Mouse (Mus musculus) frontal cortex, postnatal 25 days (tissue): Measurements from ENCODE around the gene Parl.

Experiments used
- DNase-seq, 2 experiments: peaks; one replicate each; pipeline ENCODE4 v3.0.0; 2022; ENCODE audit warnings: low spot score in 2 of 2

Parl gene

DNA sequence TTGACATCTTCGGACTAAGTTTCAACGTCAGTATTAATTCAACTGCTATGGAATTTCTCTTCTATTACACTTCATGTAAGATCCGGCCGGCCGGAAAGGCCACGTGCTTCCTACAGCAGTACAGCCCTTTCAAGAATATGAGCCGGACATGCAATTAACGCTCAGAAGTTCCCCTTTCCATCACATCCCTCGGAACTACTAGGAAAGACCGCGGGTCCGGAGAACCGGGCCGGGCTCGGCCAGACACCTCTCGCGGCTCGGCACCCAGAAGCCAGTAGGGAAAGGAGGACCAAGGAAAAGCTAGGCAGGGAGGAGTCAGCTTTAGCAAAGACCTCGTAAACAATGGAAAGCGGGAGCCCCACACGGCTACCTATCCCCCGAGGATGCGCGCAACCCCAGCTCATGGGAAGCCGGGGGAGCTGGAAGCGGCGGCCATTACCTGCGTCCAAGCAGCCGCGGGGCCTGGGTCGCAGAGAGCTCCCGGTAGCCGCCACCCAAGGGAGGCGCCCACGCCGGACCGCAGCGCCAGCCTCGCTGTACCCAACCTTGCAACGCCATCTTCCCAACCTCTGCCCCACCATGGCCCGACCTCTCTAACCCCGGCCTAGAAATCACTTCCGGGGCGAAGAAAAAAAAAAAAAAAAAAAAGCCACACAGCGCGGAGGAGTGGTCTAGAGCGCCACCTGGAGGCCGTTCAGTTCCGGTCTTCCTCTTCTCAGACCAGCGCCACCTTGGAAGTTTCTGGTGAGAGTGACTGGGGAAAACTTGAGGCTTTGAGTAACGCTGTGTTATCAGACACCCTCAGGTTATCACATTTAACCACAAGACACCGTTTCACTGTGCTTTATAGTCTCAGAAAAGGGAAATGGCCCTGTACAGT lies at the start of gene Parl:
TSS of gene Parl (minus strand) at position 618 of the 880 bp plus-strand sequence.
- DNase-seq: peak; percentile 57 to 81

- no peak for DNase-seq
Observed at GRCm38 (mm10) chr16:20345464-20345863, 43.3 kb upstream of the Parl start.

DNA sequence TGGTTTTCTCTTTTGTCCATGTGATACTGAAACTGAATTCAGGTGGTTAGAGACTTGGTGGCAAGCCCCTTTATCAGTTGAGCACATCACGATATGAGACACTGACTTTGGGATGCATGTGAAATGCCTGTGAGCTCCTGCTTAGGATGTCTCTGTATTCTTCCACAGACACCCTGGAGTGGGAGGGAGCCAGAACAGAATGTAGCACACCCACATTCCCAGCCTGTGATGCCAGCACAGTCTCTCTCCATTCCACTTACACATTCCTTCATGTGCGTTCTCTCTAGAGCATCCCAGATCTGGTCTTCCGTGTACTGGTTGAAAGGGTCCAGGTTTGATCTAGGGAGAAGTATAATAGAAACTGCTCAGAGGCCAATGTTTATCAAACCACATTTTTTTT lies 36.4 kb upstream of the Parl start:
- peak; percentile 13 to 28 for DNase-seq

- DNase-seq: no peak
Observed at GRCm38 (mm10) chr16:20334918-20335317, 32.7 kb upstream of the Parl start.

DNA sequence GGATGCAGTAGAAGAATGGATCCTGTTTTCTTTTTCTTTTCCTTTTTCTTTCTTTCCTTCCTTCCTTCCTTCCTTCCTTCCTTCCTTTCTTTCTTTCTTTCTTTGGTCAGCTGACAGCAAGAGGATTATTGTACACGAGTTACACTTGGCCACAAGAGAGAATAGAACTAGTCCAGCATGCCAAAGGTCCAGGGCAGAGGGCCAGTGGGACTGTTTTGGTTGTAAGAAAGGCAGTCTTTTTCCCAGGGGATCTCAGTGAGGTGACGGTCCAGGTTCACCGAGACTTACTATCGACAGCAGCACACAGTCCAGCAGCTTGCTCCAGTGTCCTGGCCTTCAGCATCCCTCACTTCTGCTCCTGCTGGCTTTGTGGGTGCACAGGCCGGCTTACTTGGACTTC lies 26.1 kb upstream of the Parl start:
- no peak for DNase-seq

DNA sequence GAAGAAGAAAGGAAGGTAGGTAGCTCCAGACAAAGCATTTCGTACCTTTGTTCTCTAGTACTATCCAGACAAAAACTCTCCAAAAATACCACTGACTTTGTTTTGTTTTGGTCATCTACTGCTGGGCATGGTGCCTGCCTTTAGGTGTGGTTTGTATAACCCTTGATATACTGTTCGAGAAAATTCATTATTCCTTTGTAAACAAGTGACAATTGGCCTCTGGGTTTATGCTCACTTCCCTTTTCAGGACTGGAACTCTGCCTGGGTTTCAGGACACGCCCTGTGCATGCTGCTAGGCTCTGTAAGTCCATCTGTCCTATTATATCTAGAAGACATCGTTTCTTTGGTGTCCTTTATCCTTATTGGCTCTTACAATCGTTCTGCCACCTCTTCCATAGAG lies 23.1 kb upstream of the Parl start, which contains the start of gene Cyp2ab1:
TSS of gene Cyp2ab1 (minus strand) at position 119 of the 400 bp plus-strand sequence.
- DNase-seq: no peak

- no peak for DNase-seq
Observed at GRCm38 (mm10) chr16:20323907-20324306, 21.7 kb upstream of the Parl start.

DNA sequence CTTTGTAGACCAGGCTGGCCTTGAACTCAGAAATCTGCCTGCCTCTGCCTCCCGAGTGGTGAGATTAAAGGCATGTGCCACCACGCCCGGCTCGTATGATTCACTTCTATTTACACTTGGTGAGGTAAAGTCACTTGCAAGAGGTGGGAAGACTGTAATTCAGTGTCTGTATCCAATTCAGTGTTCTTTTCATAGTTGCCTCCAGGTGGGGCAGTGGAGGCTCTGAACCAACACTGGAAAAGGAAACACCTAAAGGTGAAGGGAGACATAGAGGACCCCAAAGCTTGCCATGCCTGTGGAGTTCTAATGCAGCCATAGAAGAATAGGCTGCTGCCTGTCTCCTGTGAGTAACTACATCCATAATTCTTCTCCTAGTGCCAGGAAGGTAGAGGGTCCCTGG lies 20.1 kb upstream of the Parl start:
- DNase-seq: no peak

DNA sequence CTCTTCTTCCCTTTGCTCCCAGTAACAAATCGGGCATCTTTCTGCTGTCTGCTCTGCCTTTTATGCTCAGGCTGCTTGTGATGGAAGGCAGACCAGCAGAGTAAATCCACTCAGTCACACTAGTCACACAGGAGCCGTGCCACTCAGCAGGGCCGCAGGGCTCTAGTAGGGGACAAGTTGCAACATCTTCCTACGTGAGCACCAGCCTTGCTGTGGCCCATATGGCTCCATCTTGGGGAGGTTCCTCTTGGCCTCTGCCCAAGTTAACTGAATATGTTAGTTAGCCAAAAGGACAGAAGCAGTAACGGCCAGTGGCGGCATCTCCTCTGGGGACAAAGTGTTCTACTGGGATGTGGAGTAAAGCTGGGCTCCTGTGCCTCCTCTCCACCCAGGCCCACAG lies 14.6 kb upstream of the Parl start:
- DNase-seq: no peak

GRCm38 (mm10) chr16:20315266-20315665 lies 13.1 kb upstream of the Parl start:
- DNase-seq: no peak

DNA sequence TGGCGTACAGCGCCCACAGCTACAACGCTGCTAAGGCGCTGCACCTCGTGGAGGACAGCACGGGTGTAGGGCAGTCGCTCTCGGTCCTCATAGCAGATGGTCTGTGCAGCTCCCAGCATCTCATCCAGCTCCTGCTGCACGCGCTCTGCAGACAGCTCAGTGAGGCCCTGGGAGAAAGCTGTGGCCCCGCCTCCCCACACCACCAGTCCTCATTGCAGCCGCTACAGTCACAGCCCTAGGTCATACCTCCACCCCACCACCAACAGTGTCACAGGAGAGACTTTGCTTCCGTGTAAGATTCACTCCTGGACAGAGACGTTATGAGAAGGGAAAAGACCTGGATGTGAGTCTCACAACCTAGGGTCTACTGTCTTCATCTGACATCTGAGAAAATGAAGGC lies 10.1 kb upstream of the Parl start:
- DNase-seq: no peak

- DNase-seq: no peak
Observed at GRCm38 (mm10) chr16:20300076-20300475, 2.1 kb downstream of the Parl start.

- no peak for DNase-seq
Observed at GRCm38 (mm10) chr16:20280238-20280637, 21.9 kb downstream of the Parl start.

DNA sequence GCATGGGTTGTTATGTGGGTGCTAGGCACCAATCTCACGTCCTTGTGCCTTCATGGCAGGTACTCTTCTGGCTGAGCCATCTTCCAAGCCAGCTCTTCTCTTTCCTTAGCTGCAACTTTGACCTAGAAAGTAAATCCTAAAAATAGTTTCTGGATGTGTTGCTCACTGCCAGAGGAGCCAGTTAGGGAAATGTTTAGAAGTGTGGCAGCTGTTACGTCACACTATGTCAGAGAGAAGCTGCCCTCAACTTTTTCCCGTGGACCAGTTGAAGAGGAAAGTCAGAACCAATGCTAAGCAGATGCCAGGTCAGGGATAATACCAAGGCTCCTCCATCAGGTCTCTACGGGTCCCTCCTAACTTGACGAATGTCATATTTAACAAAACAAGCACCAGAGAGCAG lies 22.8 kb downstream of the Parl start:
- no peak for DNase-seq

- no peak for DNase-seq
Observed at GRCm38 (mm10) chr16:20272994-20273393, 29.2 kb downstream of the Parl start.

DNA sequence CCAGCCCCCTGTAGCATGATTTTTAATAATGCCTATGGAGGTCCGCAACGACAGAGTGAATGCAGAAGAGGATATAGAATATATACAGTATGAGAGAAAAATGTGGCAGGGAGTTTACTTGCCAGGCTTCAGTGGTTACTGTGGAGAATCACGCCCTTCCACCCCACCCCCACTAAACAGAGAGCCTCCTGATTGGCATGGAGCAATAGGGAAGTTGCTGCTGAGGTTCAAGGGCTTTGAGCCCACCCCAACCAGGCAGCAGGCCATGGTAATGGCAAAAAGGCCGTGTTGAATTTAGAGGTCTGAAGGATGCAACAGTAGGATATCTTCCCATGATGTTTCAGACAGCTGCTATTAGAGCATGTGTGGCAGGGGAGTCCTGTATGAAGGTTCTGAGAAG lies 30.8 kb downstream of the Parl start:
- no peak for DNase-seq

DNA sequence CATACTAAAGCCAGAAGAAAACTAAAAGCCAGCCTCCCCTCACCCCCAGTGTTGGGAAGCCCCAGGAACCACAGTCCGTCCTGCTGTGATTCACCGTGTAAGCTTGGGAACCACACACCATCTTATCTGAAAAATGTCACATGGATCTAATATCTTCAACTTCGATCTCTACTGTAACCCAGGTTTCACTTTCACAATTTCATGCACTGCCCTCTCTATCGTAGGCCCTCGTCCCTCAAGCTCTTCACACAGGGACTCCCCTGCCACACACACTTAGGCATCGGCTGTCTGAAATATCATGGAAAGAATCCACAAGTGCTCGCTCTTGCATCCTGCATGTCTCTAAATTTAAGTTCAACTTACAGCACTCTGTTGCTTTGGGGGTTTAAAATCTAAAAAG lies 37.1 kb downstream of the Parl start:
- DNase-seq: no peak

DNA sequence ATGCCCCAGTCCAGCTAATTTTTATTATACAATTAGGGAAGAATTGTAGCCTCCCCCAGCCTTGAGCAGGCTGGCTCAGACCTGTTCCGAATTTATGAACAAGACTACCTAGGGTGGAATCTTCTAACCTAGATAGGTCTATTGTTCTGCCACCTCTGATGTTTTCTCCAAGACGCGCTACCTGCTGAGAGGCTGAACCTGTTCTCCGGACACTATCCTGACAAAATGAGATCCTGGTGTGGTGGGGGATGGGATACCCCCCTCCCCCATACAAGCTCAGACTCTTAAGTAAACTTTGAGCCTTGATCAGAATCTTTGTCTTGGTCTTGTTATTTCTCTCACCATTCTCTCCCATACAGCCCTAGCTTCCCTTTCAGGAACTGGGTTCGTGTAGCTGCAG lies 44.3 kb downstream of the Parl start:
- no peak for DNase-seq

GRCm38 (mm10) chr16:20248442-20249174 lies 53.6 kb downstream of the Parl start:
- DNase-seq: no peak

- no peak for DNase-seq
Observed at GRCm38 (mm10) chr16:20247103-20247502, 55.1 kb downstream of the Parl start.

DNA sequence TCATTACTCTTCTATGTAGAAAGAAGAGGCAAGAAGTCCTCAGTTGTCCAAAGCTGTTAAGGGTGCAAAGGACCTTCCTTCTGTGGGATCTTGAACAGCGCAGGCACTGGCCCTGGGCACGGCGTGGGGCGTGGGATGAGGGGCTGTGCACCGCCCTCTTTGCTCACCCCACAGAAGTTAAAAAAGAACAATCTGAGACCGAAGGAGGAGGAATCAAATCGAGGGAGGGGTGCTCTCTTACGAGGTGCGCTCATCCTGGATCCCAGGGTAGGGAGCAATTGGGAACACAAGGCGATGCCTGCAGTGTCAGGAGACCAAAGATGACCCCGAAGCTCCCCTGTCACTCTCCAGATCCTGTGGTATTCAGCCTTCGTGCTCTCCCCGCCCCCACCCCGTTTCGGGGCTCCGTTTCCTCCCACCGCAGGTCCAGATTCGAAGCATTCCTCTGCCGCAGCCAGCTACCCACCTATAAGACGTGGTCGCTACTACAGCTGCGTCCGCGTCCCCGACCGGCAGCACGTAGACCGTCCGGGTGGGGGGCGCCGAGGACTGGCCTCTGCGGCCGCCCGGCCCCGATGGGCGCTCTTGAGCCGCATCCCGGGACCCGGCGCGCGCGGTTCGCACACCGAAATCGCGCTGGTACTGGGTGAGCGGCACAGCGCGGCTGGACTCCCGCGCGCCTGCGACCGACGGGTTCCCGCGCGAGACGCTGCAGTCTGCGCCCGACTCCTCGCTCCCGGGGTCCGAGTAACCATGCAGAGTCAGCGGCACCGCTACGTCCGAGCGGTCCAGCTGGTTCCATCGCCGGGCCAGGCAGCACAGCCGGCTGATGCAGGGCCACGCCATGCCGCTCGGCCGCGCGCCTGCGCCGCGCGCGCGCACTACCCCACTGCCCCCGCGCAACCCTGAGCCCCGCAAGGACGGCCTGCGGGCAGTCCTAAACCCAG lies 61.4 kb downstream of the Parl start, which contains the start of gene Map6d1:
TSS of gene Map6d1 (minus strand) at position 891 of the 947 bp plus-strand sequence.
- DNase-seq: peak; percentile 44 to 47

- DNase-seq: no peak
Observed at GRCm38 (mm10) chr16:20238646-20239045, 63.5 kb downstream of the Parl start.
